Mouse (Mus musculus): ENCODE data around the gene Ly86.
A peak's percentile ranks its signal among the peaks of the same experiment; 100 is the strongest.

Gene Ly86

DNA sequence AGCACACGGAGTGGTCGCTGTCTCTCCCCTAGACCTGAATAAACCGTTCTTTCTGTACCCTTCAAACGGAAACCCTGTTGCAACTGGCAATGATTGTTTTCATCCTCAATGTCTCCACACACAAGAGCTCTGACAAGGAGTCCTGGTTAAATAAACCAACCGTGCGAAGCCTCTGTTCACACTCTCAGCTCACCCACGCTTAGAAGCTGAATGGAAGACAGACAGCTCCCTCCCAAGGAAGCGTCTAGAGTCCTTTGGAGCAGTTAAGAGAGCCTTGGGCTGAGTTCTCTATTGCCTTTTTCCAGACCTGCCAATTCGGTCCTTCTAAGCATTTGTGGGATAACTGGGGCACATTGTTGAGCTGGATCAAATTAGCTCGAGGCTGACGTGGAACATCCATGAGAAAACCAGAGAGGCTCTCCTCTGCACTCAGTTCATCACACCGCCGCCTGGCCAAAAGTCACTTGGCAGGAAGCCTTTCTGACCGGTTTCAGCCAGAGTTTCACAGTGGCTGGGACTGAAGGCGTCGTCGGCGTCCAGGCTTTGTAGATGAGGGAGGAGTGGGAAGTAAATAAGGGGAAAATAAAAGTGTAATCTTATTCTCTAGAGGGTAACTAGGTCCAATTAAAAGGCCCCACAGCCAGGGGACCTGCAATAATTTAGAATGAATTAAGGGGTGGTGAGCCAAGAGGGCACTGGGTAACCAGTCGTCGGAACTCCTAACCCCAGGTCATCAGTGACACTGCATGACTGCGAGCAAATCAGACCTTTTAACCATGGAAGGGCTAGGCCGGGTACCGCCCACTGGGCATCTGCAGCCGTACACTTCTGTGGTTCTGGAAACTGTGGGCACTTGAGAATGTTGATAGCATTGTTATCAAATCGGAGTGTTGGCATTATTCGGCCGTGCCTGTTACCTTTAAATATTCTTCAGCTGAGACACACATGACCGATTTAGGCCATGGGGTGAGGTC is 115.2 kb downstream of the Ly86 start:
- DNase-seq = peak; percentile 62 to 75

GRCm38 (mm10) chr13:37462049-37462702 is 117.2 kb downstream of the Ly86 start:
- no peak for DNase-seq

- DNase-seq = no peak
Observed at GRCm38 (mm10) chr13:37465710-37466109, 120.7 kb downstream of the Ly86 start.

GRCm38 (mm10) chr13:37467795-37468194 is 122.8 kb downstream of the Ly86 start:
- peak; percentile 80 to 86 for DNase-seq
